In genomic region chr13:12257391-12258380, GRCm38 (mm10) we compare ENCODE assay signal across 8 mouse cellular contexts. TPM values are rescaled to one million over a fixed set of nuclear protein-coding genes. Genes with fewer than 3 reads are reported as not detected.
DNase-seq lines count a peak whose midpoint lies in the region; ATAC-seq lines count a peak whose summit lies in the region.

TSS of gene Mtr (minus strand) at chr13:12258113.

- H3K4me3 ChIP-seq in hindbrain, embryonic 16.5 days (ENCODE audit: low read length), result peak within 1 kb of the TSS; percentile 76
- H3K4me3 ChIP-seq in macrophage (ENCODE audit: inconsistent target), result peak within 1 kb of the TSS; percentile 97

- peak; percentile 87 for DNase-seq in WW6 (ENCODE audit: low read depth, low spot score)
- DNase-seq in cerebellum, postnatal 4 days (ENCODE audit: low spot score in 2 of 2), result peak; percentile 89 to 95
- peak; percentile 96 for DNase-seq in gastrocnemius, adult 18-20 months (ENCODE audit: low spot score)
- DNase-seq in left cerebral cortex, adult 18-20 months (ENCODE audit: low spot score in 2 of 2), result peak; percentile 94 to 96
- peak; percentile 98 for DNase-seq in right cerebral cortex, adult 18-20 months
- DNase-seq in urinary bladder, postnatal 10 days (ENCODE audit: low spot score), result peak; percentile 80

- H3K27me3 ChIP-seq in hindbrain, embryonic 16.5 days (replicated peaks; ENCODE audit: control insufficient read depth, insufficient read depth, low read length), result no peaks in the 10 kb centered on the region

- H3K79me2 ChIP-seq in macrophage (ENCODE audit: inconsistent target), result peaks cover 42% of the 10 kb centered on the region

- peaks cover 13% of the 10 kb centered on the region for H3K4me1 ChIP-seq in hindbrain, embryonic 16.5 days (ENCODE audit: control insufficient read depth, insufficient read depth, low read depth, low read length)

- under 1% methylated on average over 69 of the region's 69 CpGs for WGBS in hindbrain, embryonic 16.5 days
- 1% methylated on average over 67 of the region's 69 CpGs for WGBS in macrophage (ENCODE audit: missing documents)

- ATAC-seq in hindbrain, embryonic 16.5 days, result peak; percentile 100

- H3K36me3 ChIP-seq in hindbrain, embryonic 16.5 days (ENCODE audit: control insufficient read depth, insufficient read depth, low read length), result no peaks in the 10 kb centered on the region
- H3K36me3 ChIP-seq in macrophage (ENCODE audit: inconsistent target), result no peaks in the 10 kb centered on the region

- H3K9me3 ChIP-seq in hindbrain, embryonic 16.5 days (ENCODE audit: control insufficient read depth, low read length), result peaks cover 3% of the 10 kb centered on the region; the same call in 1 of the 2 replicates

- H3K9ac ChIP-seq in hindbrain, embryonic 16.5 days (ENCODE audit: low read depth, low read length), result peak within 1 kb of the TSS; percentile 77

- H3K27ac ChIP-seq in hindbrain, embryonic 16.5 days (ENCODE audit: low read depth, low read length), result peak within 1 kb of the TSS; percentile 90
- H3K27ac ChIP-seq in macrophage, result peak within 1 kb of the TSS; percentile 77

- peak within 1 kb of the TSS; percentile 55 for H3K4me2 ChIP-seq in hindbrain, embryonic 16.5 days (ENCODE audit: low read length)

RNA-seq across cellular contexts. Expression of gene Mtr, which starts in this region (rescaled TPM):
- total RNA-seq in gastrocnemius, adult 18-20 months (2021), result 10 to 100 TPM; 13.1 to 15.7 TPM
- 3.1 and 3.4 TPM in 2 replicates for polyA plus RNA-seq in hindbrain, embryonic 16.5 days (2015; fragmentation: Nextera tagmentation; extraction: Ambion mirVana)
- 10 to 100 TPM; 16.0 to 19.7 TPM for total RNA-seq in left cerebral cortex, adult 18-20 months (2021)
- total RNA-seq in macrophage (2018; cell fraction: chromatin; rRNA removed), result 100 to 1,000 TPM in 14 of 26 experiments, 10 to 100 TPM in 12; 14.6 to 194 (median 120) TPM
- total RNA-seq in macrophage (2018; cell fraction: cytosol; rRNA removed), result 10 to 100 TPM; 14.1 to 32.7 (median 22.9) TPM
- 100 to 1,000 TPM in 2 of 26 experiments, 10 to 100 TPM in 24; 10.9 to 105 (median 41.7) TPM for total RNA-seq in macrophage (2018; cell fraction: nucleus; rRNA removed)
- polyA plus RNA-seq in macrophage (2018), result 15.4 to 18.4 TPM (median 17.3 TPM) in 3 replicates

Comparison
In these comparisons a context has a peak if more than half of its experiments do, and no peak if none do; other contexts are left out.
1. Peak in every context shown above with its lines: DNase-seq, ATAC-seq, H3K4me3 ChIP-seq and H3K27ac ChIP-seq.